Mouse (Mus musculus): ENCODE measurements around the gene Cdc42ep5. TPM values are rescaled to one million over a fixed set of nuclear protein-coding genes. Genes with fewer than 3 reads are reported as not detected.
A peak's percentile ranks its signal among the peaks of the same experiment; 100 is the strongest.

Gene Cdc42ep5
- polyA plus RNA-seq, 1 experiment from 2014 or later: 14.0 TPM

DNA sequence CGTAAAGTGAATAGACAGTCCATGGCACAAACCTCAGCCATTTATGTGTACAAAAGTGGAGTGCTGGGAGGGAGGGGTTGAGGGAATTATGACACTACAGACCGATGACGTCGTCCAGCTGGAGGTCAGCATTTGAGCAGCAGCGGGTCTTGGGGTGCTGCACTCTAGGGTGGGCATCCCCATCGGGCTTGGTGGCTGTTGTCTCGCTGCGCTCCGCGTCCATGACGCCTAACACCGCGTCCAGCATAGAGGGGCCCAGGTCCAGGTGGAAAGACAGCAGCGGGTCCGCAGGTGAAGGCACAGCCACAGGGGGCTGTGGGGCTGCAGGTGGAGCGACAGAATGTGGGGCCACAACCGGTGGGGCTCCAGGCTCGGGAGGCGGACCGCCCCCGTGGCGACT is 13.4 kb downstream of the Cdc42ep5 start:
- H3K4me1 ChIP-seq: peaks cover 29% of the 10 kb centered on the region
- H3K36me3 ChIP-seq (replicated peaks): peaks cover 18% of the 10 kb centered on the region
- H3K4me3 ChIP-seq (replicated peaks): peak overlapping the region; percentile 23
- no peak overlapping the region for H3K27ac ChIP-seq
- no peak overlapping the region for H3K9ac ChIP-seq
- H3K4me2 ChIP-seq: peak overlapping the region; percentile 74
- peaks cover 28% of the 10 kb centered on the region for H3K27me3 ChIP-seq
- WGBS: 12% methylated on average over 22 of the region's 22 CpGs
- no peaks in the 10 kb centered on the region for H3K9me3 ChIP-seq
- no peak for ATAC-seq (ENCODE audit: low FRiP score)

DNA sequence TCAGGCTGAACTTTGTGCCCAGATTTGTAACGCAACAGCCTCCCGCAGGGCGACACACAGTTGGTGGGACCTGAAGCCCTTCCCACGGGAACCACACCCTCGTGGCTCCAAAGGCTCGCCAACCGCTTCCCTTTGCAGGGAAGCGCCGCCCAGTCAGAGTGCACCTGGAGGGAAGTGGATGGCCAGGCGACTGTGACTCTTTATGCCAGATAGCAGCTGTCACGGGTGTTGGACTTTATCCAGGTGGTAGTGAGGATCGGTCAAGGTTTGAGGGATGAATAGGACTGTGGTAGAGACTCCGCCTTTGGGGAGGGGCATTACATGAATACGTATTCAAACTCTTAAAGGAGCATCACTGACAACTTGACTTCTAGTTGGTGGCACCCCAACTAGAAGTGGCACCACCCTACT is 13.8 kb downstream of the Cdc42ep5 start:
- Histone ChIP-seq H3K27ac (no peak overlapping the region), H3K27me3 (peaks cover 28% of the 10 kb centered on the region), H3K9ac (no peak overlapping the region), H3K4me2 (peak overlapping the region; percentile 74), H3K9me3 (no peaks in the 10 kb centered on the region), H3K4me3 (replicated peaks) (peak overlapping the region; percentile 23), H3K36me3 (replicated peaks) (peaks cover 22% of the 10 kb centered on the region), H3K4me1 (peaks cover 29% of the 10 kb centered on the region)
- no peak for ATAC-seq (ENCODE audit: low FRiP score)
- WGBS: 6% methylated on average over 14 of the region's 14 CpGs

DNA sequence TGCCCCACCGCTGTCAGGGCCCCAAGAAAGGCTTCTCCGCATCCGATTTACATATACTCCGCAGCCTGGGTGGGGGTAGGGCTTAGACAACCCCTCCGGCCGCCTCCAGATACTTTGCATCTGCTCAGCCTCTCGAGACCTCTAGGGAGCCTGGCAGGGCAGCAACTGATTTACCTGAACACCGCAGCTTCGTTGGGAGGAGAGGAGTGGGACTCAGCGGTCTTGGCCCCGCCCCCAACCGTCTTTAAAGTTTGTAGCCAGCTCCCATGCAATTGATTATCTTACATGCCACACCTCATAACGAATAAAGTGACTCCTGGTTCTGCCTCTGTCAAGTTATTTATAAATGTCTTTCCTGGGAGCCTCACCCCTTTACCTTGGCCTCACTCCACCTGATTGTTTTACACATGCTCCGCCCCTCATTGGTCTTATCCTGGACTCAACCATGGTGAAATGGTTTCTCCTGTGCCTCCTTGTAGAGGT is 14.6 kb downstream of the Cdc42ep5 start, which contains the start of gene Leng9:
Gene Leng9, minus strand, starts transcription at position 316 of the 483 bp plus-strand sequence.
- peak; percentile 45 for ATAC-seq (ENCODE audit: low FRiP score)
- peak within 1 kb of the TSS; percentile 72 for H3K9ac ChIP-seq
- peak within 1 kb of the TSS; percentile 80 for H3K27ac ChIP-seq
- peaks cover 28% of the 10 kb centered on the region for H3K27me3 ChIP-seq
- H3K36me3 ChIP-seq (replicated peaks): peaks cover 30% of the 10 kb centered on the region
- H3K4me1 ChIP-seq: peaks cover 29% of the 10 kb centered on the region
- H3K9me3 ChIP-seq: no peaks in the 10 kb centered on the region
- peak within 1 kb of the TSS; percentile 74 for H3K4me2 ChIP-seq
- under 1% methylated on average over 14 of the region's 14 CpGs for WGBS
- H3K4me3 ChIP-seq (replicated peaks): peak within 1 kb of the TSS; percentile 63

DNA sequence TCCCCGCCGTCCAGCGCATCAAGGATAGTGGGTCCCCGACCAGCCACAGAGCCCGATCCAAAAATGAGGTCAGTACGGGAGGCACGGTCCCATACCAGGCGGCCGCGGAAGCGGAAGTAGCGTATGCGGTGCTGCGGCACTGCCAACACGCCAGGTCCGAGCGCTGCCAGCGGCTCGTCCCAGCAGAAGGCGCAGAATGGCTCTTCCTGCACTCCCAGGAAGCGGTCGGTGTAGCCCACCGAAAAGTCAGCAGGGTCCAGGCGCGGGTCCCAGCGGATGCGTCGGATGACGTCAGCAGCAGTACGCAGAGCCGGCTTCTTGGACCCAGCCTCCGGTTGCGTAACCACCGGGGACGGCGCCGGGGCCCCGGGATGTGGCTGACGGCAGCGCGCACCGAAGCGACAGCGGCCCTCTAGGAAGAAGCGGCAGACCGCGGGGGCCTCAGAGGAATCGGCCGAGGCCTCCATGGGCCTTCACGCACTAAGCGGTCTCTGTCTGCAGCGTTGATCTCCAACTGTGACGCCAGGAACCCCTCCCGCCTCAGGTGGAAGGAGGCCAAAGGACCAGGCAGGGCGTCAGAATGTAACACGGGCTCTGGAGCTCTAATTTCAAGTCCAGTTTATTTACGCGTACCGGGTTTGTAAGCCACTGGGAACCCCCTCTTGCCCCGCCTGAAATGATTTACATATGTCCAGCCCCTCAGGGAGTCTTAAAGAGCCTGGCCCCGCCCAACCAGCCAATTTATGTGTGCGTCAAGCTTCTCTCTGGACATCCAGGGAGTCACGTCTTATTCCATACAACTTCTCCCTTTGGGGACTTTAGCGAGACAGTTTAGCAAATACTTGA is 15.2 kb downstream of the Cdc42ep5 start:
- Histone ChIP-seq H3K4me2 (peak overlapping the region; percentile 74), H3K9ac (peak overlapping the region; percentile 72), H3K36me3 (replicated peaks) (peaks cover 36% of the 10 kb centered on the region), H3K9me3 (no peaks in the 10 kb centered on the region), H3K4me3 (replicated peaks) (peak overlapping the region; percentile 63), H3K27ac (peak overlapping the region; percentile 80), H3K27me3 (peaks cover 28% of the 10 kb centered on the region), H3K4me1 (peaks cover 29% of the 10 kb centered on the region)
- peak; percentile 63 for ATAC-seq (ENCODE audit: low FRiP score)
- WGBS: under 1% methylated on average over 64 of the region's 64 CpGs

DNA sequence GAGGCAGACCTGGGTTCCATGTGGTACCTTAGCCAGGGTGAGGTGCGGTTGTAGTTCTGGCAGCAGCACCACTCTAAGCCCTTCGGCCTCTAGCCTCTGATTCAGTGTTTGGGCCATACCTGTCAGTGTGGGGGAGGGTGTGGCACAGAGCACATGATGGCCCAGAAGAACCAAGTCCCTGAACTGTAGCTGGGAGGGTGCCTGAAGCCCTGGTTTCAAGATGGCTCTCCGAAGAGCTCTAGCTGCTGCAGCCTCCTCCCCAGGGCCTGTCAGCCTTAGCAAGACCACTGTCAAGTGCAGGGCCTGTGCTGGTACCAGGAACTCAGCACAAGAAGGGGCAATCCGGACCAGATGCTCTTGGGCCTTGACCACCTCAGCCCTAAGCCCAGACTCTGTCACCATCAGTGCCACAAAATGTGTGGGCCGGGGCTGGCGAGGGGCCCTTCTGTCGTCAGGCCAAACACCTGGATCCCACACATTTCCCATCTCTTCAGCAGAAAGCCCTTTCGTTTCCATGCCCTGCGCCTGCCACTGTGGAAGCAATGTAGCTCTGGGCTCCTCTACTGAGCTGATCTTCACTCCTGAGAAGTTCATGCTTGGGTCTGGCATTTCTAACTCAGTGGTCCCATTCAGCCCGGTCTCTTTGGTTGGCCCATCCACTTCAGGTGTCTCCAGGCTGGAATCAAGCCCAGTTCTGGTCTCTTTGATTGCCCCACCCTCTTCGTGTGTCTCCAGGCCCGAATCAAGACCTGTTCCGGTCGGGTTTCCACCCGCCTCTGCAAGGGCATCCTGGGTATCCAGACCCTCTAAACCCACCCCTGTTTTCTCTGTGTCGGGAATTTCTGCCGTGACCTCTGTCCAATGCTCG is 16.1 kb downstream of the Cdc42ep5 start:
- Histone ChIP-seq H3K4me3 (replicated peaks) (peak overlapping the region; percentile 63), H3K9me3 (no peaks in the 10 kb centered on the region), H3K4me2 (peak overlapping the region; percentile 74), H3K9ac (peak overlapping the region; percentile 72), H3K27me3 (peaks cover 28% of the 10 kb centered on the region), H3K36me3 (replicated peaks) (peaks cover 45% of the 10 kb centered on the region), H3K4me1 (peaks cover 29% of the 10 kb centered on the region), H3K27ac (peak overlapping the region; percentile 80)
- WGBS: 28% methylated on average over 18 of the region's 18 CpGs
- peak; percentile 34 for ATAC-seq (ENCODE audit: low FRiP score)

DNA sequence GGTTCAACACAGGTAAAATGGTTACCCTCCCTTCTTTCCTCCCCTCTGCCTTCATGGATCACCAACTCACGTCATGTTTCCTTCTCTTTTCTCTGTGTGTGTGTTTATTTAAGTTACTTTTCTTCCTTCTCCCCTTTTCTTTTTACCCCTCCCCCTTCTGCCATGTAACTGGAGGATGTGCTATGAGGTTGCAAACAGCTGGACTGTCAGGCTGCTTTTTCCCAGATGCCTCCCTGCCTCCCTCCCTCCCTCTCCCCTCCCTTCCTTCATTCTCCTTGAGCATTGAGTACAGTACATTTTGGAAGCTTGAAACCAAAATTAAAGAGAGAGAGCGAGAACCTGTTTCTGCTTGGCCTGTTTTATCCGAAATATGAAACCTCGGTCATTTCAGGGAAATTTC is 16.8 kb downstream of the Cdc42ep5 start:
- Histone ChIP-seq H3K9ac (no peak overlapping the region), H3K4me2 (0 out of 2 replicates have a peak overlapping the region, but pooled peaks have one; percentile 74), H3K4me1 (peaks cover 29% of the 10 kb centered on the region), H3K27ac (no peak overlapping the region), H3K4me3 (replicated peaks) (no peak overlapping the region), H3K27me3 (peaks cover 28% of the 10 kb centered on the region), H3K36me3 (replicated peaks) (peaks cover 52% of the 10 kb centered on the region), H3K9me3 (no peaks in the 10 kb centered on the region)
- 86% methylated on average over 4 of the region's 4 CpGs for WGBS
- ATAC-seq (ENCODE audit: low FRiP score): no peak

DNA sequence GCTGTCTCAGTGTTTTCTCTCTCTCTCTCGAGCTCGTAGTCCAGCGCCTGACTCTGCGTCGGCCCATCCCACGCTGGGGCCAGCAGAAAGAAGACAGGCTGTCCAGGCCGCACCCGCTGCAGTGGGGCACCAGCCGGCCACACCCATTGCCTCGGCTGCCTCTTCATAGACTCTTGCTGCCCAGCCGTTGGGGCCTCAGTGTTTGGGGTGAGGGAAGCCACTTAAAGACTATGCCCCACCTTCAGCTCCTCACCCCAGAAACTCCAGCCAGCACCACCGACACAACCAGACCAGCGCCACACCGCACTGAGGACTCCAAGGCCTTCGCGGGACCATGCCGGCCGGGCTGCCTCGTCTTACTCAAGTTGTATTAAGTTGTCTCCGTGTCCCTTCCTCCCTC is 17.3 kb downstream of the Cdc42ep5 start:
- peaks cover 57% of the 10 kb centered on the region for H3K36me3 ChIP-seq (replicated peaks)
- no peak overlapping the region for H3K9ac ChIP-seq
- 91% methylated on average over 20 of the region's 20 CpGs for WGBS
- H3K4me3 ChIP-seq (replicated peaks): no peak overlapping the region
- H3K9me3 ChIP-seq: no peaks in the 10 kb centered on the region
- H3K4me1 ChIP-seq: peaks cover 29% of the 10 kb centered on the region
- no peak overlapping the region for H3K27ac ChIP-seq
- peaks cover 24% of the 10 kb centered on the region for H3K27me3 ChIP-seq
- no peak for ATAC-seq (ENCODE audit: low FRiP score)
- H3K4me2 ChIP-seq: no peak overlapping the region

DNA sequence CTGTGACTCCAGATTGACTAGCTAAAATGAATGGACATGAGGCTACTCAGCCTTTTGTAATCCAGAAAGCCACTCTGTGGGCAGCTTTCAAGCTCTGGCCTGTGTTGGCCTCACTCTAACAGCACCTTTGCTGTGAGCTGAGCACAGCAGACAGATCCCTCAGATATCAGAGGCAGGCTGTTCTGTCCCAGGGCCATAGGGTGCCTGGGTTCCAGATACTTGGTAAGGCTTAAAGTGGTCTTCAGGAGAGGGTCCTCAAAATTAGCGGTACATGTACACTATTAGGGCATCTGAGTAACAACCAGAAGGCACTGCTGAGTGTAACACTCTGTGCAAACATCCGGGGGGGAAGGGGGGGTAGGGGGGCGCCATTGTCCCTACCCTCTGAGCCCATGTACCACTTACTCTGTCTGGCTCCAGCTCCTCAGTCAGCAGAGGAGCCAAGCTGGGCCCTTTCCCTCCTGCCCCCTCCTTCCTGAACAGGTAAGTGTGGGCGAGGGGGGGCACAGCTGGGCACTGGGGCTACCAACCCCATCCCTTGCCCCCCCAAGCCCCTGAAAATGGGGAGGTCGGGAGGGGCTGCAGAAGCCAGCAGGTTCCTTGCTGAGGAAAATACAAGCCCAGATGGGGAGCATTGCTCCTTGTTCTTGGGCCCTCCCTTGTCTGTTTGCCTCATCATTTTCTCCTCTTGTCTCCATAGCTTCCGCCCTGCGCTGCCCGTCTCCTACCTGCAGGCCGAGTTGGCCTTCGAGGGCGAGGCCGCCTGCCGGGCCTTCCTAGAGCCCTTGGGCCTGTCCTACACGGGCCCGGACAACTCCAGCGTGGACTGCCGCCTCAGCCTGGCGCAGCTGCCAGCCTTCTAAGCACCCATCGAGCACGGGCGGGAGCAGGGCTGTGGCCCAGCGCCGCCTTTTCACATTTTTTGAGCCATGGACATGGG is 18.1 kb downstream of the Cdc42ep5 start:
- WGBS: 94% methylated on average over 23 of the region's 23 CpGs
- no peak overlapping the region for H3K4me2 ChIP-seq
- peaks cover 16% of the 10 kb centered on the region for H3K27me3 ChIP-seq
- peaks cover 29% of the 10 kb centered on the region for H3K4me1 ChIP-seq
- no peak overlapping the region for H3K4me3 ChIP-seq (replicated peaks)
- no peak for ATAC-seq (ENCODE audit: low FRiP score)
- no peaks in the 10 kb centered on the region for H3K9me3 ChIP-seq
- no peak overlapping the region for H3K27ac ChIP-seq
- H3K9ac ChIP-seq: no peak overlapping the region
- H3K36me3 ChIP-seq (replicated peaks): peaks cover 66% of the 10 kb centered on the region

DNA sequence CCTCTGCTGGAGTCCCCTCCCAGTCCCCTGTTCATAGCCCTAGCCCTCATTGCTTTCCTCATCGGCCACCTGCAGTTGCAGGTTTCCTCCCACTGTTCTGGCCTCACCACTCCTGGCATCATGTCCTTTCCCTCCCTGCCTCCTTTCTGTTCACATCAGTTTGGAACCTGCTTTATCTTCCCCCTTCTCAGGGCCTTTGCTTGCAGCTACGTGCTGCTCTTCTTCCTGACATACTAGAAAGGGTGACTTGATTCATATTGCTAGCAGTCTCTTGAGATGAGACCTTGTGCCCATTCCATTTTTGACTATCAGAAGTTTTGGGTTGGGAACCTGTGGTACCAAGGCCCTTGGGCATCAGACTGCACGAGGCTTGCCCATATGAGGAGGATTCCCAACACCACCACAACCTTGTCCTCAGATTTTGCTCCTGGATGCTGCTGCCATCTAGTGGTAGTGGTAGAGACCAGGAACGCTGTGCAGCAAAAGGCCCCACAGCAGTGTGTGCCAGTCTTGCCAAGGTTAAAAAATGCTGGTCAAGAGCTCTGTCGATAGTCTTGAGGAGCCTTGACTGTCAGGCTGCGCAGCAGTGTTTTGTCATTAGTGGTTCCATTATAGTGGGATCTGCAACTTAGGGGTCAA is 19.0 kb downstream of the Cdc42ep5 start:
- H3K36me3 ChIP-seq (replicated peaks): peaks cover 74% of the 10 kb centered on the region
- H3K4me2 ChIP-seq: no peak overlapping the region
- H3K4me1 ChIP-seq: peaks cover 21% of the 10 kb centered on the region
- no peak overlapping the region for H3K27ac ChIP-seq
- H3K9me3 ChIP-seq: no peaks in the 10 kb centered on the region
- ATAC-seq (ENCODE audit: low FRiP score): no peak
- 72% methylated on average over 6 of the region's 6 CpGs for WGBS
- no peak overlapping the region for H3K9ac ChIP-seq
- H3K4me3 ChIP-seq (replicated peaks): no peak overlapping the region
- peaks cover 7% of the 10 kb centered on the region for H3K27me3 ChIP-seq

DNA sequence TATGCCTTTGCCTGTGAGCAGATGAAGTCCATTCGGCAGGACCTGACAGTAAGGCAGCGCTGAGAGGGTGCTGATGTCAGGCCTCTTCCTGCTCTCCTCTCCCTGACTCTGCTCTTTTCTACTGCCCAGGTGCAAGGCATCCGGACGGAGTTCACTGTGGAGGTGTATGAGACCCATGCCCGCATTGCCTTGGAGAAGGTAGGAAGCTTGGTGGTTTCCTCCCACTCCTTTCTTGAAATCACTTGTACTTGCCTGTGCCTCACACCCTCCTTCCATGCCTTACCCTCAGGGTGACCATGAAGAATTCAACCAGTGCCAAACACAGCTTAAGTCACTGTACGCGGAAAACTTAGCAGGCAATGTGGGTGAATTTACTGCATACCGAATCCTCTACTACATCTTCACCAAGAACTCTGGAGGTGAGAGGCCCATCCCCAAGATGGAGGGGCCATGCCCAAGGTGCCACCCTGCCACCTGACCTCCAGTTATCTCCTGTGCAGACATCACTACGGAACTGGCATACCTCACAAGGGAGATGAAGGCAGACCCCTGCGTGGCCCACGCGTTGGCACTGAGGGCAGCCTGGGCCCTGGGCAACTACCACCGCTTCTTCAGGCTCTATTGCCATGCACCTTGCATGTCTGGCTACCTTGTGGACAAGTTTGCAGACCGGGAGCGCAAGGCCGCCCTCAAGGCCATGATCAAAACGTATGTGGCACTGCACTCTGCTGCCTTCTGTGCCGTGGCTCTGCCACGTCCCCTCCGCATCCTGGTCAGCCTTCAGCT is 19.7 kb downstream of the Cdc42ep5 start:
- no peaks in the 10 kb centered on the region for H3K9me3 ChIP-seq
- H3K9ac ChIP-seq: no peak overlapping the region
- H3K4me3 ChIP-seq (replicated peaks): no peak overlapping the region
- ATAC-seq (ENCODE audit: low FRiP score): no peak
- 94% methylated on average over 20 of the region's 20 CpGs for WGBS
- peaks cover 14% of the 10 kb centered on the region for H3K4me1 ChIP-seq
- H3K27ac ChIP-seq: no peak overlapping the region
- H3K4me2 ChIP-seq: no peak overlapping the region
- H3K36me3 ChIP-seq (replicated peaks): peaks cover 81% of the 10 kb centered on the region
- peaks cover under 1% of the 10 kb centered on the region; the same call in 1 of the 2 replicates for H3K27me3 ChIP-seq
